Mouse (Mus musculus) layer of hippocampus, postnatal 25 days (tissue): ENCODE measurements around the gene Efna4. TPM values are rescaled to one million over a fixed set of nuclear protein-coding genes. Genes with fewer than 3 reads are reported as not detected.

Source experiments
- DNase-seq, 2 experiments: peaks; one replicate each; pipeline ENCODE4 v3.0.0; 2022; ENCODE audit warnings: mixed read lengths in 2 of 2, low spot score in 1 of 2; ENCODE audit errors: extremely low spot score in 1 of 2
- total RNA-seq, 2 experiments: library from RNA; stranded (reverse); gene quantifications; 2 replicates each; pipeline ENCODE4 v1.2.3; 2021

Gene Efna4
- total RNA-seq, 2 experiments from 2014 or later = 0.68 to 0.98 TPM

DNA sequence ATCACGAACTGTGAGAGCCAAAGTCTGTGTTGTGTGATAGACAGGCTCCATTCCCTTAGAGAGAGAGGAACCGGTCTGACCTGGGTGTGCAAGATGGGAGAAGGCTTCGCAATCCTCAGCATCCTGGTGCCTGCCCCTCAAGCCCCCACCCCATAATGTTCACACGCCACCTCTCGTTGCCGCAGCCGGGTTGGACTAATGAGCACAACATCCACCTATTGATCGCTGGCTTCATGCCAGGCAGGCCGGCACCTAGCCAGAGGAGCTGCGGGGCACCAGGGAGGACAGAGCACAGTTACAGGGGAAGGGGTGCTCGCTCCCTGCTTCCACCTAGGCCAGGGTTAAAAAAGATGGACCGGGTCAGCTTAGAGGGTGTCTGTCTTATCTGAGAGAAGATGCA is 5.4 kb downstream of the Efna4 start:
- no peak for DNase-seq

DNA sequence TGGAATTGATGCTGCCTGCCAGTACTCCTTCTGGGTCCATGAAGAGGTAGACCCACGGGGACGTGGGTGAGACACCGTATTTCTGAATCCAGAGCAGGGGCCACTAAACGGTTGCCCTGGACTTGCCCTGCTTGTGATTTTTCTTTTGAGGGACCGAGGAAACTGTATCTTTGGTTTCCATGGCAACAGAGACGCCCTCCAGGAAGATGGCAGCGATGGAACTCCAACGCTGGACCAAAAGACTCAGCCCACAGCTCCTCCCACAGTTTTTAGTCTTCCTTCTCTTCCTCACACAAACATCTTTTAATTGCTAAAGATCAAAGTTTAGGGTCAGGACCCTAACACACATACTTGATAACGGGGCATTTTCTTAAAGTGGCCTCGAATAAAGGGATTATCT is 5.8 kb downstream of the Efna4 start:
- no peak for DNase-seq

GRCm38 (mm10) chr3:89331561-89331960 is 6.3 kb downstream of the Efna4 start:
- DNase-seq = no peak

DNA sequence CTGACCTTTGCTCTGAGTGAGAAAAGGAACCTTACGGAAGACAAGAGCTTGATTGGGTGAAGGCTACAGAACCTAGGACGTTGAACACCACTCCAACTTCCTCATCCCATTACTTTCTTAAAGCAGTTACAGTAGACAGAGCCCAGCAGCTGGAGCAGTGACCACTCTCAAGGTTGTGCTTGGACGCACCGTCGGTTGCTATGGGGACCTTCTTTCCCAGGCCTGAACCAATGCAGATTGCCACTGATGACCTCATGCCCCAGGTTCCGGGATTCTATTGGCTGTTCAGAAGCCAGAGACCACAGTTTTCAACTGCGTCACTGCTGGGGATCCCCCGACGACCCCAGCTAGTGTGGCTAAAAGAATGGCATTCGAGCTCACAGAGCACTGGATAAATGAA is 6.9 kb downstream of the Efna4 start:
- no peak for DNase-seq

DNA sequence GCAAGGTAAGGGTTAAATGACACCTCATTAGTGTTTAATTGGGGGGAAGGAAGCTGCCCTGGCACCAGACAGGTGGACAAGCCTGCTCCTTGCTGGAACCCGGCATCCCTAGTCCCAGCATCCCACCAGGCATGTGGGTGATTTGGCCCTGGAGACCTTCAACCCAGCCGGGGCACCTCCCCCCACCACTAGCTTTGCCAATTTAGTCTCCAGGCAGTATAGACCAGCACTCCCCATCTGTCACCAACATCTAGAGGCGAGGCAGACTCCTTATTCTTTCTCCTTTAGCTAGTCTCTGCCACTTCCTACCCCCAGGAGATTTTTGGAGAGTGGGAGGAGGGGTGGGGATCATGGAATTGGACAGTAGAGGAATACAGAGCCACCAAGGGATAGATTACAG is 7.5 kb downstream of the Efna4 start:
- DNase-seq = no peak

DNA sequence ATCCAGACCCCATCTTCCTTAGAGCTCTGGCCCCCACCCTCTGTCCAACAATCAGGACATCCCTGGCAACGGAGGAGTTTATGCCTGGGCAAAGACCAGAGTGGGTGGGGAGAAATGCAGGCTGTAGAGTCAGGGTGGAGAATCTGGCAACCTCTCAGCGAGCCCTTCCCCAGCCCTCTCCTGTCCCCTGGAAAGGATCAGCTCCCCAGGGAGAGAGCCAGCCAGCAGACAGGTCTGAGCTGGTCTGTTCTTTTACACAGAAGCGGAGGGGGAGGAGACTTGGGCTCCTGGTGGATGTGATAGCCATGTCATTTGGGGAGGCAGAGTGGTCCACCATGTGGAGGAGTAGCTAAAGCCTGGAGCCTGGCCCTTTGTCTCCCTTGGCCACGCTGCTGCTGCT is 9.2 kb downstream of the Efna4 start:
- DNase-seq = no peak

GRCm38 (mm10) chr3:89327371-89327870 is 10.4 kb downstream of the Efna4 start:
- no peak for DNase-seq

GRCm38 (mm10) chr3:89325882-89326281 is 11.9 kb downstream of the Efna4 start:
- DNase-seq = no peak

DNA sequence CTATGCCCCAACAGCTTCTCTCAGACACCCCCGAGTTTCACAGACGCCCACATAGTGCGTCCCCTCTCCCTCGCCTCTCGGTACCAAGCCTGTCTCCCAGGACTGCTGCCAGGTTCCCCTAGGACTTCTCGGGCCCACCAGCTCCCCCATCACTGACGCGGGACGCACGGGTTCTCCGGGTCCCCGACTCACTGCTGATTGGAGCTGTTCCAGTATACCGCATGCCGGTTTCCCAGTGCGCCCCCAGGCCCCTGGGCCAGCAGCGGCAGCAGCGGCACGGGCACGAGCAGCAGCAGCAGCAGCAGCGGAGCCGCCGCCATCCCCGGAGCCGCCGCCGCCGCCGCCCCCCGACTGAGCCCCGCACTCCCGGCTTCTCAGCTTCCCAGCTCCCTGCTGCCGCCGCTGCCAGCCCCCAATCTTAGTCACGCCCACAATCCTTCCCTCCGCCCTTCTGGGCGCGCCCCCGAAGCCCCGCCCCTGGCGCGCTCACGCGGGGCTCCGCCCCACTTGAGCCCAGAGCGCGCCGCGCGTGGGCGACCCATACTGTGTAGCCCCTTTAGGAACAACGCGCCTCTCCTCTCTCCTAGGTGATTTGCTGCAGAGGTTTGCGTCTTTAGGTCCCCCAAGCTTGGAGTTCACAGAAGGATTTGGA is 15.2 kb downstream of the Efna4 start, which contains the start of gene Efna3:
Gene Efna3 (minus strand): TSS at position 452 of the 652 bp plus-strand sequence.
- peak; percentile 72 to 85 for DNase-seq

GRCm38 (mm10) chr3:89322131-89322500 is 15.7 kb downstream of the Efna4 start:
- DNase-seq = no peak

GRCm38 (mm10) chr3:89321183-89322130 is 16.4 kb downstream of the Efna4 start:
- no peak for DNase-seq

GRCm38 (mm10) chr3:89320581-89321182 is 17.1 kb downstream of the Efna4 start:
- no peak for DNase-seq

GRCm38 (mm10) chr3:89319591-89320350 is 18.1 kb downstream of the Efna4 start:
- DNase-seq = peak in 1 of 2 experiments; percentile 53

DNA sequence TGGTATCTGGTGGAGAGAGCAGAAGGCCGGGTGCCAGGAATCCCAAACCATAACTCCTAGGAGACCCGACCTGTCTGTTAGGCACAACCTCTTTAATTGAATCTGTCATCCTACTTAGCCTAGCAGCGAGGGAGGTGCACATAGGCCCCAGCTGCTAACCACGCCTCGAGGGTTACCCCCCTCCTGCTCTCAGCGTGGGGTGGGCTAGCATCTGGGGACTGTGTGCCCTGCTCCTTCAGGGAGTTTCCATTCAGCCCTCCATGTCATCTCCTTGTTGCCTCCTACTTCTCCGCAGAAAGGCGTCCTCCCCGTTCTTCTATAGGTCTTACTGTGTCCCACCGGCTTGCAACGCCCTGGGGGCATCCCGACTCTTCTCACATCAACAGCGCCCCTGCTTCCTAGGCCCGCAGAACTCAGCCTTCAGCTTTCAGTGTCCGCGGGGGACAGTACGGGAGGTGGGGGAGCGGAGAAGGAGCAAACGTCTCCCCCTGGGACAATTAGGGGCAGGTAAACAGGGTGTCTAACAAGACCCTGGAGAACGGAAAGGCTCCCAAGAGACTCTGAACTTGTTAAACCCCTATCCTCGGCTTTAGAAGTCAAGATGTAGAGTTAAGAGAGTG is 18.7 kb downstream of the Efna4 start:
- no peak for DNase-seq

- DNase-seq = no peak
Observed at GRCm38 (mm10) chr3:89318316-89318715, 19.5 kb downstream of the Efna4 start.

DNA sequence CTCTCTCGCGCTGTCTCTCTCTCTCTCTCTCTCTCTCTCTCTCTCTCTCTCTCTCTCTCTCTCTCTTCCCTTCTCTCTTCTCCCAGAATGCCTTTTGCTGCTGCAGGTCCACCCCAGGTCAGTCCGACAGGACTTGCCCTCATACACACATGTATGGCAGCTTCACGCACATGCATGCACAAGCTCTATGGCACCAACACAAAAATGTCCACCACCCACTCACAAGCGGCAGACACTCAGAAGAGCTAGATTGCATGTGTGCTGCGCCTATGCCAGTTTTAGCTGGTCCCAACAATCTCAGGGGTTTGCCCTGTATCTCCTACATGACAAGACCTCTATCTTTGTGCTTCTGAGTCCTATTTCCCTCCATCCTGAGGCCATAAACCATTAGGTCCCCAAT is 20.6 kb downstream of the Efna4 start:
- no peak for DNase-seq

GRCm38 (mm10) chr3:89316833-89317232 is 21.0 kb downstream of the Efna4 start:
- DNase-seq = peak; percentile 73 to 85

DNA sequence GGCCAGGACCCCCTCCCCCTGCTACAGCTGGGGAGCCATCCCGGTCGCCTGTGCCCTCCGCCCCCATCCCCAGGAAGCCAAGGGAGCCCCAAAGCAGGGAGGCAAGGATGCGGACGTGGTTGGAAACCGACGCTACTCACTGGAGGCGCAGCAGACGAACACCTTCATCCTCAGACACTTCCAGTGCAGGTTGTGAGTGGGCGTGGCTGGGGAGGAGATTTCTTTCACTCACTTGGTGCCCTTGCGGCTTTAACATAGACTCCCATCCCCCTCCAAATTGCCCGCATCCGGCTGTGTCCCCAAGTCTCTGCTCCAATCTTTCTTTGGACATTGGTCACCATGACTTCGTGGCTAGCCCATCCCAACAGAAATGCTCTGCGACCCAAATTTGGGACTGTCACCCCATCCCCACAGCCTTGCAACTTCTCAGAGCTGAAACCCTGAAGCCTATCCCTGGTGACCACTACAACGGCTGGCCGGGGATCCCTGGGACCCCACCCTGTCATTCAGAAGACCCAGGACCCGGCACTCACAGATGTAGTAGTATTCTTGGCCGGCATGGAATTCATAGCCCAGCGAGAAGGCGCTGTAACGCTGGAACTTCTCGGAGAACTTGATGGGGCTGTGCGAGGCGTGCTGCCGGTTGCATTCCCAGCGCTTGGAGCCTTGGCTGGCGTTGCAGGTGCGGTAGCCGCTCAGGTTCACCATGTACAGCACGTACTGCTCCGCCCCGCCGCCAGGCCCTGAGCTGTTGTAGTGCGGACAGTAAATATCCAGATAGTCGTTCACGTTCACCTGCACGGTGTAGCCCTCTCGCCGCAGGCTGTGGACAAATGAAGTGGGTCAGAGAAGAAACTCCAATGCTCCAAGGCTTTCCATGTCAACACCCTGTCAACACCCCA is 21.6 kb downstream of the Efna4 start:
- DNase-seq = no peak
